Mouse (Mus musculus): ENCODE measurements at regions not wholly inside any gene's neighbourhood (a gene's known extent, or its start where the extent isn't known, plus 50 kb on each side); places are given as distances from the start of the nearest gene placed in this dataset.

DNA sequence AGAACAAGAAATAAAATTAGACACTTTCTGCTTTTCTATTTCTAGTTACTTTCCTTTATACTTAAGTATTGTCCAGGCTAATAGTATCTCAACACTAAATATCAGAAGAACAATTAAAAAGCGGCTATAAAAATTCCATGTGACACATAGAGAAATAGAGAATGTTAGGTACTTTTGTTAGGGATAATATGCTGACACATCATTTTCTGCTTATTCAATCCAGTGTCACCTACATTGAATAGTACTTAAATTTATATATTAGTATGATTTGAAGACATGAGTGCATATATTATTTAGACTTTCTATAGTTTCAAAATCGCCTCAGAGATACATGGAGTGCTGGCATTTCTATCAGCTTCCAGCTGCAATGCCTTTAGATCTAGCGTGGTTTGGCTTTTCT is 267.1 kb upstream of the Usp25 start:
- intact Hi-C loops (cut with DNase I) = no loop called here

DNA sequence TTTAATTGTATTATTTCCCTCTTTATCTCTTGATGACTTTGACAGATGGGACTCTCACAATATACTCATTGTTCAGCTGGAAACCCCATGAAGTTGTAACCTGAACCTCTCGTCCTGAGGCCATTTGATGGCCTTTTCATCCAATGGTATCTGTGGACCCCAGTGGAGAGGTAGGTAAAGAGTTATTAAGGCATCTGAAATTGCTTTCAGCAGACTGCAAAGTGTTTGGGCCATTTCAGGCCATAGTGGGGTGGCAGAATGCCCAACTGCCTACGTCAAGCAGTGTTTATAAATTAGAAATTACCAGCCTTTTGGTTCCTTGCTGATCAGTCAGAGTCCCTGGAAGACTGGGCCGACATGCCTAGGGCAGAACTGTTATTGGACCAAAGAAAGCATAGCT is 272.4 kb upstream of the Usp25 start:
- intact Hi-C loops (cut with DNase I) = no loop called here

DNA sequence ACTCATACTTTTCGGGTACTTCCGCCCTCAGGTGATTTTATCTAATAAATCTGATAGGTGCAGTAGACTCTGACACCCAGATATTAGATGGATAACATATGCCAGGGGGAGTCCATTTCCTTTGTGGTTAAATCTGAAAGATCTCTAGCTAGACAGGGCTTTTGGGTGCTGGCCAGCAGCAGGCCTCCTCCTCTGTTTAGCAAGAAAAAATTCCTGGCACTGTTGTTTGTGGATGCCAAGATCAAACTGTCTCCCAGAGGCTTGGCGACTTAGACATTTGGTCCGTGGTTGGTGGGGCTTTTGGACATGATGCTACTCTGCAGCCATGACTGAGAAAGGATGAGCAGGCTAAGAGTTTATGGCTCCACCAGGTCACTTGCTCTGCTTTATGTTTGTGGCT is 287.5 kb upstream of the Usp25 start:
- intact Hi-C loops (cut with DNase I) = no loop called here

DNA sequence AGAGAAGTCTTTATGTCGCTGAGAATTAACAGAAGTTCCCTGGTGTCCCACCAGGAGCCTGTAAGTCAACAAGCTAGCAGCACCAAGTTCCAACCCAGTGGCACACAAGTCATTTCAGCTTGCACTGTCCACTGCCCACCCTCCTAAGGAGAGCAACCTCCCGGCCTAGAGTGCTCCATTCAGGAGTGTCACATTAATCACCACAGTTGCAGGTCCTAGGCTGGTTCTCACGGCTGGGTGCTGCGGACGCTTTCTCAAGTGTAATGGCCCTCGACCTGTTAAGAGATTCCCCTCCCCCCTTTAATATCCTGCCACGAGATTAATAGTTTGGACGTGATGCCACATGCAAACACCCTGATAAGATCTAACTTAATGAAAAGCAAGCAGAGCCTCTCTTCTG is 288.2 kb upstream of the Usp25 start:
- intact Hi-C loops (cut with DNase I) = no loop called here

DNA sequence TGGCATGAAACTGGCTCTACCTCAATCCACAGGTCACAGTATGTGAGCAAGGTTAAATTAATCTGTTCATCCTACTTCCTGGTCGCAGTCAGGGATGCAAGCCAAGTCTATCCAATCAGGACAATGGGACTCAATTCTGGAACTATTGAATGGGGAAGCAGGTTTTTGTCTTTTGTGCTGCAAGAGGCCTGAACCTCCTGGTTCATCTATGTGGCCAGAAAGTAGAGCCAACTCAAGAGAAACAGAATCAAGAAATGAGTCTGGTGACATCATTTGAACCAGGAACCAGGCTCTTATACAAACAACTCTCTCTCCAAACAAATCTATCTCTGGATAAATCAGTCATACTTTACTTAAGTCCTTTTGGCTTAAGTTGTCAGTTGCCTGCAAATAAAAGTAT is 294.7 kb upstream of the Usp25 start:
- intact Hi-C loops (cut with DNase I) = no loop called here

DNA sequence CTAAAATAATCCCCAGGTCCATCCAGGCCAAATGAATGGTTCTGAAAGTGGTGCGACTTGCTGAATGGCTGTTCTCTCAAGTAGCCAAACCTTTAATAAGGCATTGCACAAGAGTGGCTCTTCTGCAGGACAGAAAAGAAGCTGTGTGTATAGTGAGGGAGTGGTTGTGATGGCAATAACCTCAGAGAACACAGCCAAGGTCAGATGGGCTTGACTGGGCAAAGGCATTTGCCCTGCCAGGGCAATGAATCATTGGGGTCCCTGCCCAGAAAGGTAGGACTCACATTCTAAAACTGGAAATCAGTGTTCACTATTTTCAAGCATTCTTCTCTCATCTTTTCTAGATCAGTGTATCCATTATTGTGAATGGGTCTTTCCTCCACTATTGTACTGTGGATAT is 295.4 kb upstream of the Usp25 start:
- intact Hi-C loops (cut with DNase I) = no loop called here

DNA sequence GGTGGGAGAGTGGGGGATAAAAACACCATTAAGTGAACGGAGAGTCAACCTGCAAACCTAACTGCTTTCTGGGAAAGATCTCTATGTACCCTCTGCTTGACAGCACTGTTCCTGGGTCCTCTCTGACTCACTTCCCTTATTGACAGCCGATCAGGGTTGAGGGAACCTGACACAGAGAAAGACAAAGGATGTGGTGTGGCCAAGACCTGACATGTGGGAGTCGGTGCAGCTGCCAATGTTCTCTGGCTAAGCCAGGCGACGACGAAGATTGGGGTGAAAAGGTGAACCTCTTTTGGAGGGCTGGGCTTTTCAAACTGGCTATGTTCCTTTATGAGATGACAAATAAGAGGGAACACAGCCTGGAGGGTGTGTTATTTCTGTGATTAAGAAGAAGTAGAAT is 318.6 kb upstream of the Usp25 start:
- intact Hi-C loops (cut with DNase I) = no loop called here

DNA sequence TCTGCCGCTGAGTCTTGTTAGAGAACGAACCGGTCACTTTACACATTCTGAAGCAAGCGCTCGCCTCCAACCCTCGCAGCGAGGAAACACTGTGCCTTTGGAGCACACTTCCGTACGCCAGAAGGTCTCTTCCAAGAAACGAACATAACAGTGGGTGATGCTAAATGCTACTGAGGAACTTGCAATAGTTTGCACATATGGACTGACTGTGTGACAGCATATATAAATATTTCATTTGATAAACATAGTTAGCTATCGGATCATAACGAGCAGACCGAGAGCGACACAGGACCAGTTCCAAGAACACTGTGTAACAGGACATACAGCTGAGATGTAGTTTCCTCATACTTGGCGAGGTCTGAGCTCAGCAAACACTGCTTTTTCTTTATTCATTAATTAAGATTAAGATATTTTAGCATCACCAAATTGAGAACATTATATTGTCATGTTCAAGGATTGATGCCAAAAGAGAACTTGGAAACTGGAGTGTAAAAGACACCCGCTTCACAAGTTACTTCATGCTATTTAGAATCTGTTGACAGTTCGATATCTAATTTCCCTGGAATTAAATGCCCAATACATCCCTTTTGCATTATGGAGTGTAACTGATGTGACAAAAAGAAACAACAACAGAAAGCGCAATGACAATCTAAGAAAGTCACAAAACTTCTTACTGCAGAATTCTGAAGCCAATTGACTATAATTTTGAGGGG is 314.3 kb upstream of the Nrip1 start:
- intact Hi-C loops (cut with DNase I) = no loop called here

DNA sequence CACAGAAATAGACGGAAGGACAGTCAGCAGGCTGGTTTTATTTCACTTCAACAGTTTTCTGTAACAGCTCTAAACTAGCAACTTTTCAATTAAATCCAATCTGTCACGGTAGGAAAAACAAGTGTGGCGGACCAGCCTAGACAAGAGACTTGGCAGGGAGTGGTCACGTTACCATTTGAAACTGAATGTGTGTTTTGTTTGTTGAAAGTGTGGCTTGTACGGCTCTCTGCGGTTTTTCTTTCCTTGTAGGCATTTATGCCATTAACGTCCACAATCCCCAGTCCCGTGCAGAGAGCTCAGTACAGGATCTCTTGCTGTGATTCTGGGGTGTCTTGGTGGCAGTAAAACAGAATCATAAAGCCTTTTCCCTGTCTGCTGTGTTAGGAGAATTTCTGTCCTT is 311.9 kb upstream of the Nrip1 start:
- intact Hi-C loops (cut with DNase I) = no loop called here

DNA sequence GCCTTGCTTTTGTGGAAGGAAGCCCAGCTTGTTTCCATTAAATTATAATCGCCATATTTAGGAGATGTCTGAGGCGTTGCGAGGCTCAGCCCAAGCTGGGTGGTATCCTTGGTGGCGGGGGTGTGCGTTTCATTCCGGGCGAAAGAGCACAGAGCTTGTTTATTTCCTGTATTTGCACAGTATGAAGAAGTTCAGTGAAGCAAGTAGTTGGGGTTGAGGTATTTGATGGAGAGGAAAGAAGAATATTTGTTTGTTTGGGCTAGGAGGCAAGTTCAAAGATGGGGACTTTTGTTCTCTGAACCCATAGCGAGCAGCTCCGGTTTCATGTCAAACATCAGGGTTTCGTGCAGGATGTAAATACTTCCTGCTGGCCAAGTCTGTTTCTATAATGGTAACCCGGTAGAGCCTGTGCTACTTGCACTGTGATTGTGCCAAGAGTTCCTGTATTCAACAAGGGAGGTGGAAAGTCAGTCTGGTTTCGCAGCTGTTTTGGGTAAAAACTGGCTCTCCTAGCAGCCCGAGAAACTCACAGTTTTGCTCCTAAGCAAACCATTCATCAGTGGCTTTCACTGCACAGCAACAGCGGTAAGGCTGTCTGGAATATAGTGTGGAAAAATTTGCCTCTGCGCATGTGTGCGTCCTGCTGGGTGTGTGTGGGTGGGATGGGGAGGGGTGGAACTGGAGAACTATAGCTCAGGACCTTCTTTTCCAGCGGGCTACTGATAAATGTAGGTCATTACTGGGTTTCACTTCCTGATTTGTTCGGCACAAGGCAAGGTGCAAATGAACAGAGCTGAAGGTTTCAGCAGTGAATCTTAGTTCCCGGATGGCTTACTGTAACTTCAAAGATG is 306.7 kb upstream of the Nrip1 start:
- intact Hi-C loops (cut with DNase I) = no loop called here

DNA sequence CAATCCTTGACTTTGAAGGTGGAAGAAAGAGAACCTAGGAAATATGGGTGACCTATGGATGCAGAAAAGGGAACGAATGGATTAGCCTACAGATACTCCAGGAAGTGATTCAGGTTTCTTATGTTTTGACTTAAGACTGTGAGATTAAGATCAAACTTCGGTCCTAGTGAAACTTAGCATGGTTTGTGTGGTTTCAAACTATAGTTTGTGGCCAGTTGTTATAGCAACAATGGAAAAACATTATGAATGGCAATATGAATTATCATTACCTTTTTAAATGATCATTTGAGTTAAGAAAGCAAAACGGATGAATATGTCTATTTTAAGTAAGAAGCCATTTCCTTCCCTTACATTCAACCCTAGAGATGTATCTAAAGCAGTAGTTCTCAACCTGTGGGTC is 305.3 kb upstream of the Nrip1 start:
- intact Hi-C loops (cut with DNase I) = no loop called here

DNA sequence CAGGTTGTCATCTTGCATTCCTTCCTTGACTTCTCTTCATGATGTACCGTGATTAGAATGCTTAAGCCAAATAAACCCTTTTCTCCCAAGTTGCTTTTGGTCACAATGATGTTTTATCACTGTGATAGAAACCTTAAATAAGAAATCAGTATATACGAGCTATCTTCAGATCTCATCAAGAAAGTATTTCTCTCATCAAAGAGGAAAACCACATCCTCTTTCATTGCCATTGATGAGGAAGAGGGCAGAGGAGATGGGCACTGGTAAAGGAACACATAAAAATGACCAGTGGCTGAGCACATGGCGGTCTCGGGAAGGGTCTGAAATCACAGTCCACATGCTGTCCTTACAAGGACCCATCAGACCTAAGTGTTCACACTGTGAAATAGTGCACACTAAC is 296.2 kb upstream of the Nrip1 start:
- intact Hi-C loops (cut with DNase I) = loop anchor here (5.0 to 10.0 kb wide), 3 partner anchors 95 to 297 kb away; partner anchors contain the start of gene Nrip1

DNA sequence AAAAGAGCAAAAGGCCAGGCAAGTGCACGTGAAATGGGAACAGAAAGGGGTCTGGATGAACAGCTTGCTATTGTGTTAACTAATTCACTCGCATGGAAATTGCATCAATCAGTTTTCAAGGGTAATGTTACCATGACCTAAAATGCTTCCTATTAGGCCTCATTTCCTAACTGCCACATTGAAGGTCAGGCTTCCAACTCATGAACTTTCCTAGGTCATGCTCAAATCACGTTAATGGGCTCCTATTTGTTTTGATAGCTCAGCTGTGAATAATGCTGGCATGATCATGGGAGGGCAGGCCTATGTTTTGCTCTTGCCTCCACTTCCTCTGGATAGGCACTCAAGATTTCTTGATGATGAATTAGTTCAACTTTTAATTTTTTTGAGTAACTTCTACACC is 293.4 kb upstream of the Nrip1 start:
- intact Hi-C loops (cut with DNase I) = loop anchor here (5.0 to 10.0 kb wide), 3 partner anchors 98 to 295 kb away; partner anchors contain the start of gene Nrip1

DNA sequence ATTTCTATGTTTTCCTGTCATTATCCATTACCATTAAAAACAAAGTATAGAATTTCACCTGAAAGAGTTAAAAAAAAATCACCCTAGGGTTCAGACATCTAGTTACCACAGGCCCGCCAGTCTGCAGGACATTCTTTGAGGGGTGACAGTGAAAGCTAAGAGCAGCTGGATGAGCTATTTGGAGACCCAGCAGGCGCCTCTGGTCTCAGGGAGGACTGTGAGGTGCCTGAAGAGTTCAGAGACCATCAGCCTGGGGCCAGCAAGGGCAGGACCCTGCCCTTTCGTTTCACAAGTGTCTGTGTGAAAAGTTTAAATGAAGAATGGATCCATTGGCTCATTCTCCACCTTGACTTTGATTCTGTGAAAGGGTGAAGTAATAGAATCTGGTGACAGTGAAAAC is 281.5 kb upstream of the Nrip1 start:
- intact Hi-C loops (cut with DNase I) = no loop called here

DNA sequence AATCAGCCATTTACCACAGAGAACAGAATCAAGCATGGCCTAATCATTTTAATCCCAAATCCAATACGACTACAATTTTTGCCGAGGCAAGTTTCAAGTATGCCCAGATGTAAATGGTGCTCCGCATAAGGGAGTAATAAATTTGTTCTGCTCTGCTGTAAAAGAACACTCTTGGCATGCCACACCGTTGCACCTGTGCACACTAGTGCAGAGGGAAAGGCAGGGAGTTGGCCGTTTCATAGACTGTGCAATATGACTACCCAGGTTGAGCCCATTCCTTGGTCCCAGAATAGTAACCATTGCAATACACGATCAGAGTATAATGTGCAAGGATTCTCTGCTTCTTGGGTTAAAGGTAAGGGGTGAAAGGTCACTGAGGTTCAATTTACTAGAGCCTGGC is 270.7 kb upstream of the Nrip1 start:
- intact Hi-C loops (cut with DNase I) = no loop called here

DNA sequence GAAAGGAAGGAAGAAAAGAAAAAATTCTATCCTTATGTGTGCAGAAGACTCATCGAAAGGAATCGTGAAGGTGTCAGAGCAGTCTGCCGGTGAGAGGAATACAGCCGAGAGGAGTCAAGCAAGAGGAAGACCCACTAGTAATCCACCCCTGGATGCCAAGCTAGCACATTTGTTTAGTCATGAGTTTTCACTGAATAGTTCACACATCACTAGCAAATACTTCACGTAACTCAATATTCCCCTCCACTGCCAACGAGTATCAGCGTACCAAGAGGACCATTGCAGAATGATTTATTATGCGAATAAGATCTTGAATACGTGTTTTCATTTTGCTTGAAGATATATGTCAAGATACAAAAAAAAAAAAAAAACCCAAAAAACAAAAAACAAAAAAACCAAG is 270.2 kb upstream of the Nrip1 start:
- intact Hi-C loops (cut with DNase I) = no loop called here

DNA sequence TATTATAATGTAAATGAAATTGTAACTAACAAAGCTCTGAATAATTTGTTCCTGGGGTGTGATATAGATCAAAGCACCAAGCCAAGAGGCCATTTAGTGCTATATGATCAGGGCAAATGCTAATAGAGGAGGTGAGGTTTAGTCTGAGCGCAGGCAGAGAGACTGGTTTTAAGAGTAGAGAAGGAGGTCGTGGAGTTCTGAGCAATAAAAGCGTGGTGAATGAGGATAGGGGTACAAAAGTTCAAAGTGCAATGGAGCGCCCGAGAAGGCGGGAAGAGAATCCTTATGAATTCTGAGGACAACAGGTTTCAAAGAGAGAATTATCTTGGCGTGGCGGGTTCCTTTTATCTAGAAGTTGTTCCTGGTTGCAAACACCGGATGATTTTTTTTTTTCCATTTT is 261.5 kb upstream of the Nrip1 start:
- intact Hi-C loops (cut with DNase I) = no loop called here

DNA sequence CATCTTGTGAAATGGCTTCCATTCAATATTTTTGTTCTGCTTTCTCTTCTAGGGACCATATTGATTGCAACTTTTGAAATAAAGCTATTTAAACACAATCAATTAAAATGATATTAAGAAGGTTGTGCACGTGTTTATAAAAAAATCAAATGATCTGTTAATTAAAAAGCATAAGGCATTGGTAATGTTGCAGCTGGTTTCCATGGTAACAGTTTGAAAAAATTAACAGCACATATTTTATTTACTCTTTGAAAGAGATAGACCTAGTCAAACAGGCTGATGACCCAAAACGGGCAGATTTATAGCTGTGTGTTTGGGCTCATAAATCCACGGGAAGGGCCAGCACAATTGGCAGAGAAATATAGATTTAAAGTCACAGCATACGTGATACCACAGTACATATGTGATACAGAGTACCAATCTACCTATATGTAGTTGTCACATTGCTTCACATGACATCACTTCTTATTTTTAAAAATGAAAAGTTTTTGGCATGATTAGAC is 260.6 kb upstream of the Nrip1 start:
- intact Hi-C loops (cut with DNase I) = no loop called here

DNA sequence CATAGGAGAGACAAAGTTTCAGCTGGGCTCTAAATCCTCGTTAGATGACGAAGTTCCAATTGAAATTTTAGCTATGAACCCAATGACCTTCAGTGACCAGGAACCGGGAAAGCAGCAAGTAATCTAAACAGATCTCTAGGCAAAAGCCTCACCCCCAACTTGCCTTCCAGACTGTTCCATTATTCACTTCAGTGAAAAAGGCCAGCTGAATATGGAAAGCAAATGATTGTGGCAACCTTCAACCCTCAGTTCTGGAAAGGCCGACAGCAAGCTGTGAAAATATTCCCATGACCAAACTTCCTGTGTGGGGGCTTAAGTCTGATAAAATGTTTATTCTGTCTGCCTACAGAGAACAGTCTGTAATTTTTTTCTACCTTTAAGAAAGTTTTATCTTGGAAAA is 252.5 kb upstream of the Nrip1 start:
- intact Hi-C loops (cut with DNase I) = no loop called here

DNA sequence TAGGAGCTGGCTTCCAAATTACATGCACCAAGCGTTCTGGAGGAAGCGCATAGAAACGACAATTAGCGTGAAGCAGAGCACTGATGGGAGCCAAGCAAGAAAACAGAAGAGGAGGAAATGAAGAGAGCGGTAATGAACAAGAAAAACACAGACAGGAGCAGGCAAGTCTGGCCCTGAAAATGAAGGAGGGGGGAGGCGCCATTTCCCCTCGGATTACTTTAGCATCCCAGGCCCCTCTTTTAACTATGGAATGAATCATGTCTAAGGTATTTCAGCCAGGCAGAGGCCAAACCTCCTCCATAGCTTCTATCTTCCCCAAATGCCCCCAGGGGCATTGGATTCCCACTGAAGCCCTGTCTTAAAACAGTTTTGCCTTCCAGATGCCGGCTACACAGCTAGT is 248.1 kb upstream of the Nrip1 start:
- intact Hi-C loops (cut with DNase I) = no loop called here

DNA sequence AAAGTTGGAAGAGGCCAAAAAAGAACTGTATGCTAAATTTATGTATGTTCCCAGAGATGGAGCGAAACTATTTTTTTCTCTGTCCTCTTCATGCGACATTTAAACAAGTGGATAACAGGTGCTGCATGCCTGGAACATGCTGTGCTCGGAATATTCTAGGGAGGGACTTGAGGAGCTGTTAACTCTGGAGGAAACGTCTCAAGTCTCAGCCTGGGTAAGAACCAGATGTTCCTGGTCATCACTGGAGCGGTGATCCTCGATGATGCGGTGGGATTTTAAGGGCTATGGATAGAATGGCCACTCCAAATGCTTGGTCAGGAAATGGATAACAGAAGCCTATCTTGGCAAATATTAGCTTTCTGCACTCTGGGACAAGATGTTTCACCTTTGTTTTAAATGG is 244.7 kb upstream of the Nrip1 start:
- intact Hi-C loops (cut with DNase I) = no loop called here

DNA sequence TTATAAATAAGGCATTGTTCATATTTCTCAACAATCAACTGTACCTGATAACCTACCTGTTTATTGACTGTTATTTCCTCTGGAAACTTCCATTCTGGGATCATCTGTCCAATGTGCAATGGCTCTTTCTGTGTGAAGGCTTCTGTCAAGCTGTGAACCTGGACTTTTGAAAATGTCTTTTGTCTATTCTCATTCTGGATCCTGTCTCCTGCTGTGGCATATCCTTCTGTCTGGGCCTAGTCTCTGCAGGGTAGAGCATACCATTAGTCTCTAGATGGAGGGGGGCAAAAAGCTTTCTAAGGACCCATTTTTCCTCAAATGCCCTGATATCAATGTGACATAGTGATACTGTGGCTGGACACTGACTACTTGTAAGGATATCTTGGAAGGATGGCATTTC is 237.4 kb upstream of the Nrip1 start:
- intact Hi-C loops (cut with DNase I) = no loop called here

DNA sequence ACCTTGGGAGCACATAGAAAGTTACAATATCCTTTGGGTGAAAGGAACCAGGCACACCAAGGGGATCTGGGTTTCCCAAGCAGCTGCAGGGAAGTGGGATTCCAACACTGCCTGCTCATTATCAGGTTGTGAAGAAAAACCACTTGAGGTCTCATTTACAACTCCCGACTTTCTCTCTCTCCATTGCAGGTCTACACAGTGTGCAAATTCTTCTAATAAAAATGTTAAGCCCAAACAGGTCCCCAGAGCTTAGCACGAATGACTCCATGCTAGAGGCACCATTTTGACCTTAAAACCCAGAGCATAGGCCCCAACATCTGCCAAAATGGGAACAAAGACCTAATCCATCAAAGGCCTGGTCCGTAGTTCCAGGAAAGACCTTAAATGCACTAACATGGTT is 231.3 kb upstream of the Nrip1 start:
- intact Hi-C loops (cut with DNase I) = no loop called here

Data from adrenal gland (tissue).